In genomic region chr13:23523976-23524375, GRCm38 (mm10) we compare ENCODE assay signal across 13 mouse cellular contexts. TPM values are rescaled to one million over a fixed set of nuclear protein-coding genes. Genes with fewer than 3 reads are reported as not detected.
"Had no signal": no experiment of that assay in that cellular context is flagged by ENCODE, and none has a peak within 500 bp of the region (broad histone marks: within the 10 kb centered on the region; RNA-seq: fewer than 3 reads in every experiment).

No protein-coding gene starts in this region.

- H3K4me2 ChIP-seq: limb, embryonic 15.5 days; midbrain, embryonic 13.5 days; neural tube, embryonic 13.5 days; stomach, embryonic 15.5 days had no signal

- ATAC-seq: midbrain, embryonic 16.5 days had no signal

- H3K9me3 ChIP-seq: kidney, embryonic 15.5 days; limb, embryonic 12.5 days; limb, embryonic 15.5 days; liver, embryonic 12.5 days; liver, embryonic 15.5 days; midbrain, embryonic 10.5 days; midbrain, embryonic 13.5 days; neural tube, embryonic 13.5 days; stomach, embryonic 15.5 days had no signal

- H3K9ac ChIP-seq: kidney, embryonic 15.5 days; limb, embryonic 12.5 days; limb, embryonic 15.5 days; liver, embryonic 12.5 days; midbrain, embryonic 13.5 days; neural tube, embryonic 13.5 days; stomach, embryonic 15.5 days had no signal

- H3K27ac ChIP-seq: kidney, embryonic 15.5 days; limb, embryonic 12.5 days; limb, embryonic 15.5 days; liver, embryonic 12.5 days; liver, embryonic 15.5 days; midbrain, embryonic 10.5 days; midbrain, embryonic 13.5 days; neural tube, embryonic 13.5 days; stomach, embryonic 15.5 days had no signal

- H3K4me3 ChIP-seq: kidney, embryonic 15.5 days; limb, embryonic 12.5 days; limb, embryonic 15.5 days; liver, embryonic 12.5 days; liver, embryonic 15.5 days; midbrain, embryonic 13.5 days; myocyte; neural tube, embryonic 13.5 days; stomach, embryonic 15.5 days had no signal

- H3K36me3 ChIP-seq: kidney, embryonic 15.5 days; limb, embryonic 12.5 days; limb, embryonic 15.5 days; liver, embryonic 12.5 days; liver, embryonic 15.5 days; midbrain, embryonic 10.5 days; midbrain, embryonic 13.5 days; neural tube, embryonic 13.5 days; stomach, embryonic 15.5 days had no signal

- H3K27me3 ChIP-seq: kidney, embryonic 15.5 days; limb, embryonic 12.5 days; limb, embryonic 15.5 days; liver, embryonic 12.5 days; liver, embryonic 15.5 days; midbrain, embryonic 13.5 days; neural tube, embryonic 13.5 days; stomach, embryonic 15.5 days had no signal

RNA-seq across cellular contexts. Expression of gene Hist1h2af, which starts 9.7 kb away (rescaled TPM):
- total RNA-seq: monocyte, adult 5-6 weeks had no signal
- polyA plus RNA-seq: midbrain, embryonic 16.5 days; neural tube, embryonic 13.5 days had no signal

RNA-seq across cellular contexts. Expression of gene Hist1h3g, which starts 11.2 kb away (rescaled TPM):
- total RNA-seq: monocyte, adult 5-6 weeks; neutrophil, adult 5-6 weeks had no signal
- polyA plus RNA-seq: midbrain, embryonic 16.5 days had no signal

RNA-seq across cellular contexts. Expression of gene Hist1h2bh, which starts 19.2 kb away (rescaled TPM):
- polyA plus RNA-seq: midbrain, embryonic 16.5 days had no signal

RNA-seq across cellular contexts. Expression of gene Hist1h3f, which starts 19.9 kb away (rescaled TPM):
- polyA plus RNA-seq: midbrain, embryonic 16.5 days; neural tube, embryonic 13.5 days had no signal
